Mouse (Mus musculus) urinary bladder, postnatal 4 days (tissue): ENCODE measurements around the gene Gm2381.
"Not testable (repeated sequence)": the region's sequence is repeated elsewhere in the genome, so short reads cannot be mapped to it uniquely, and the experiment has no call there.

Source experiments
- DNase-seq, 2 experiments: peaks; one replicate each; pipeline ENCODE4 v3.0.0; 2021 to 2022; ENCODE audit warnings: low spot score in 2 of 2

Gm2381 gene

DNA sequence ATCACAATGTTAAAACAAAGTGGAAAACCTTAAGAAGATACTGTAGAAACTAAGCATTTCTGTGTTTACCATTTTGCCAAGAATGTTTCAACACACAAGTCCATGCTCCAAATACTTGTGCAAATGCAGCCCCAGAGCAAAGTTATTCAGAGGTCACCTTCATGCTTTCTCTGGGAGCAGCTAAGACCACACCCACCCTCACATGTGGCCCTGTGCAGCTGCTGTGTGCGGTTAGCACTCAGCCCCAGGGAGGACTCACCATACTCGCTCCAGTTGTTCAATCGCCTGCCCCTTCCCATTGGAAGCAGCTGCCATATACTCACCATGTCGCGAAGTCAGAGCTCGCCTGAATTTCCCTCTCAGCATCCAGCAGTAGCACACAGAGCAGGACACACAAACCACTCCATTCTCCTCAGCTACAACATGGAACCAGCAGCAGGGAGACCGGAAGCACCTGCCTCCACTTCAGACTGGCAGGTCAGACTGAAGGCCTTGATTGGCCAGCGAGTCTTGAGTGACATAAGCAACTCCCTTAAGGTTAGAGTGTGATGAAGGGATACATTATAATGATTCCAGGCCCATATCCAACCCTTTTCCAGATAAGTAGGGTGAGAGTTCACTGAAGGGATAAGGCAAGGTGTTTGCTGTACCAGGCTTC is at the start of gene Gm2381:
Gm2381 (minus strand) TSS at position 434 of the 658 bp plus-strand sequence.
- not testable (repeated sequence) for DNase-seq

DNA sequence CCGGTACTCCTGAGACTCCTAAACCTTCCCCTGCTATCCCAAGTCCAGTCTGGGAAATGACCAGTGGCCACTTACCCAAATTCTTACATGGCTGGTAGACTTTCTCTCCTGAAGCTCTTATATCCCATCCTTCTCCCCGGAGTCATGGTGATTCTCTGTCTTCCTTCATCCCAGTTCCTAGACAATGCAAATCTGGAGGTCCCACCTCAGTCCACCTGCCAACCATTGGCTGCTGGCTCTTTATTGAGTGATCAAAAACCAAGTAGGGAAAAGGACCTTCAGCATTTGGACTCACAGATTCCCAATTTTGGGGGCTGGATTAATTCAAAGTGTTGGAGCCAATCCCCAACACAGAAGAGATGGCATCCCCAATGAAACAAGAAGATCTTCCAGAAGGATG is 31.0 kb upstream of the Gm2381 start:
- not testable (repeated sequence) for DNase-seq

DNA sequence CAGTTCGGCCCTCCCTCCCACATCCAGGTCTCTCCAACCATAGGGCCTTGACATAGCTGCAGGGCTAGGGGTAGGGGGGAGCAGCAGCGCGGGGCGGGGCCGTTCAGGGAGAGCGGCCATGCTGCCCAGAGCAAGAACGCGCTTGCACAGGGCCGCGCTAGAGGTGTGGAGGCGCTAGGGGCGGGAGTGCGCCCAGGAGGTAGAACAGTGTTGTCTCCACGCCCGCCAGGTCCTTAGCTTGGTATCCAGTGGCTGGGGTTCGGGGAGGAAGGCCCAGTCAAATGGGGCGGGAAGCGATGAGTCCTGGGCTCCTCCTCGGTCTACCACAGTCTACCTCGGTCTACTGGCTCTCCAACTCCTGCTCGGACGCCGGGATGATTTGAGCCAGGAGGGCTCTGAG is 11.1 kb upstream of the Gm2381 start:
- DNase-seq: no peak

DNA sequence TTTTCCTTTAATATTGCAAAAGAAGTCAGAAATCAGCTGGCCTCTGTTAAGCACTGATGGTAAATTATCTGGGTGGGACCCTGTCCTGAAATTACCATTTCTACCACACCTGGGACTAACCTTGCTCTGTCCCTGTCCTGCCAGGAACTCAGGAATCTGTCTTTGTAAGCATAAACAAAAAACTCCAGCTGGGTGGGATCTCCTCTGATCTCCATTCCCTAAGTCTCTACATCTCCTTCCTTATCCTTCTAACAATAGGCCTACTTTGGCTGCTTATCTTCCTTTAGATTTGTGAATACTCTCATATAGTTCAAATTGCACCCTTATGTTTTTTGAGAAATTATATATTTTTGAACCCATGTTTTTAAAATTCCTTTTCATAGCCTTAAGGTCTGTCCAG is 28.7 kb downstream of the Gm2381 start:
- not testable (repeated sequence) for DNase-seq

DNA sequence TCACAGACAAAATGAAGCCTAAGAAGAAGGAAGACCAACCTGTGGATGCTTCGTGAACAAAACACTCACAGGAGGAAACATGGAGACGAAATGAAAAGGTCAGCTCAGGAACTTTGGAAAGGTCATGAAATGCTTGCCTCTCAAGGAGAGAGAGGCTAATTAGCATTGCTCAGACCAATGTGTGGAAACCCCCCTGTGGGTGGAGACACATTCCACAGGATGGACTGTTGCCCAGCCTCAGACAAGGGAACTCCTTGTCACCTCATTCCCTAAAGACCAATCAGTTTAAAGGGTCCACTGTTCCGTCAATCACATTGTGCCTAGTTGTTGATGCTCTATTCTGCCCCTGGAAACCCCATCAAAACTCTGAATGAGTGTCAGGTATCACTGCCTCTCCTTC is 34.8 kb downstream of the Gm2381 start:
- DNase-seq: no peak

DNA sequence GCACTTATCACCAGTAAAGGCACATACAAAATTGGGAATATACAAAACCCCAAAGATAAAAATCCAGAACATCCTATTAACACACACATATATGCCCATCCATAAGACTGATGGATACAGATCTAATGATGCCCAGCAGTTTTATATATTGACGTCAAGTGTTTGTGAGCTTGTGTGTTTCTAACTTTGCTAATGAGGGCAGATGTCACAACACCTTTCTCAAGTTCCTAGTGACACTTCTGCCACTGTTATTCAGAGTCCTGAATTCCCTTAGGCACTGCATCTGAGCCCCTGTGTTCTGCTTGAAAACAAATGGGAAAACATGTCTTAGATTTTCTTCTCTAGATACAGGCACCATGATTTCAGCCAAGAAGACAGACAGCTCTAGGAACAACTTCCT is 73.6 kb downstream of the Gm2381 start, which contains the start of gene Vmn2r62:
Vmn2r62 (minus strand) TSS at position 101 of the 400 bp plus-strand sequence.
- DNase-seq: not testable (repeated sequence)
